Mouse (Mus musculus) MEL-GATA-1-ER (cell line): ENCODE measurements around the gene Rin2.
A peak's percentile ranks its signal among the peaks of the same experiment; 100 is the strongest.
"Not testable (repeated sequence)": the region's sequence is repeated elsewhere in the genome, so short reads cannot be mapped to it uniquely, and the experiment has no call there.

ENCODE experiments used
- DNase-seq: peaks from one replicate; pipeline ENCODE4 v3.0.0-alpha.2; 2012; ENCODE audit warnings: low read depth; ENCODE audit errors: extremely low read depth

Gene Rin2

DNA sequence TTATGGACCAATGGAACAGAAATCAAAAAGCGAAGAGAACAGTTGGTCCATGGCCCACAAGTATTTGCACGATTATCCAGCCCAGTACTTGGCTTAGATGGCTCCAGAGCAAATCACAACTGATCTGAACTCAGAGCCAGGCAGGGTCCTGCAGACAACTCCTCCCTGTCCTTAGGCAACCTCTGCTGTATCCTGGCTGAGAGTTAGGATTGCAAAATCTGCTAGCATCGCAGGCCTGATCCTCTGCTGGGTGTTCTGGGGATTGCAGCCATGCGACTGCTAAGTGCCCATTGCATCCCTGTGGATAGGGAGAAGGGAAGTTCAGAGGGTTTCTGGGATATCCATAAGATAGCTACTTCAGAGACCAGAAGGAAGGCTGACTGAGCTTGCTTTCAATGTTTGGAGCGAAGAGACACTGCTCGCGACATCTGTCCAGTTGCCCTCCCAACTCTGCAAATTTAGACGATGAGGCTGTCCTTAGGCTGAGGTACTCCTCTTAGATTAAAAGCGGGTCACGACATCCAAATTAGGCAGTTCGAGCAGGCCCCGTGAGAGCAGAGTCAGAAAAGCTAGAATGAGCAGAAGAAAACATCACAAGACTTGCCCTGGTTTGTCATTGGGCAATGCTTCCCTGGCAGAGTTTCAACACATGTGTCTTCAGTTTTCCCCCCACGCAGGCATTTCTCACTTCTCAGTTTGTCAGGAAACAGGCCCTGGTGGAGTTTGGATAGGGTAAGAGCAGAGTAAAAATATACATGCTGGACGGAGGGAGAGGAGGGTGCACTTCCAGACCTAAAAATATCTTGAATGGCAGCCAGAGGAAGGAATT lies 213.1 kb downstream of the Rin2 start:
- DNase-seq, result no peak

DNA sequence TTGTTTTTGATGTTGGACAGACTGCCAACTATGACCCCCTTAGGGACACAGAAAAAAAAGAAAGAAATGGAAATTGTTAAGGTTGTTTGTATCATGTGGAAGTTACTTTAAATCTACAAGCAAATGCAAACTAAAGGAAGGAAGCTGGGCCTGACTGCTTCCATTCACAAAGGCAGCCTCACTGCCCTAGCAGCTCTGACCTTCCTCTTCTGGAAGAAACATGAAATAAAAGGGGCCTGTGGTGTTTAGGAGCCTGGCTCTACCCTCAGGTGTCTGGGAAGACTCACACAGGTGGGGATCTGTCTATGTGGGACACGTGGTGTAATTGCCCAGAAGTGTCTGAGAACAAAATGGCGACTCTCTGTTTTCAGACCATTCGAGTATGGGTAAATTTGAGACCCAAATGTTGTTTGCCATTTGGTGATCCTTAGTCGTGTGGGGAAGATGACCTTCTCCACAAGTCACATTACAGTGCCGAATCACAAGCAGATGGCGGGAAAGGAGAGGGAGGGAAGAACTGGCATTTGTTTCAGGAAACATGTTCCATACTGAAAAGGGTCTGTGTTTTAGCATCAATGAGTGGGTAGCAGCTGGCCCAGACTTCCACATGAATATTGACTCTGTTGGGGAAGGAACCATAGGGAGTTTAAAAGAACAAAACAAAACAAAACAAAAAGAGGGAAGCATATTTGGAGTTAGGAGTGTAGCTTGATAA lies 213.9 kb downstream of the Rin2 start:
- DNase-seq, result no peak

DNA sequence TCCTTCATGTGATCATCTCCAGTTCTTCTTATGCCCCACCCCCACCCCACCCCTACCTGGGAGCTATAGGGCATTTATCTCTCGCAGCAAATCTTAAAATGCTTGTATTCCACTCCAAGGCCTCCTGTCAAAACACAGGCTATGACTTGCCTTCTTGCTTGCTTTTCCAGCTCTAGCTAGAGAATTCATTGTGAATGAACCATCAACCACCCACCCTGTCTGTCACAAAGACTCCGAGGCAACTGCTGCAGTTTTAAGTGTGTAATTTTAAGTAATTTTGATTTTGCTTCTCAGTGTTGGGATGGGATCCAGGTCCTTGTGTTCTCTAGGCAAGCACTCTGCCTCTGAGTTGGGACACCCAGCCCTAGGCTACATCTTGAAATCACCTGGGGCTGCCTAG lies 215.6 kb downstream of the Rin2 start:
- DNase-seq, result no peak

DNA sequence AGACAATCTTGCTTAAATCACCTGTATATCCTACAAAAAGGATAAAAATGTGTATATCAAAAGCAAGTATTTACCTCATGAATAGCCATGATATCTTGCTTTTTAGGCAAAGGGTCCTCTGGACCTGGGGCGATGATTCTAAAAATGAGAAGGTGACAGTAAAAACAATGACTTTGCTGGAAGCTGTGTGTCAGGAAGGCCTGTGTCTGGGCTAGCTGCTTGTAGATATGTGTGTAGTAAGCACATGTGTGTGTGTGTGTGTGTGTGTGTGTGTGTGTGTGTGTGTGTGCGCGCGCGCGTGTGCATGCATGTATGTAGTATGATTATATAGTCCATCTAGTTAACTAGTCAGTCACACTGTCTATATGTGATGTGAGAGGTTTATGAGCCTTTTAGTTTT lies 218.7 kb downstream of the Rin2 start:
- DNase-seq, result no peak

DNA sequence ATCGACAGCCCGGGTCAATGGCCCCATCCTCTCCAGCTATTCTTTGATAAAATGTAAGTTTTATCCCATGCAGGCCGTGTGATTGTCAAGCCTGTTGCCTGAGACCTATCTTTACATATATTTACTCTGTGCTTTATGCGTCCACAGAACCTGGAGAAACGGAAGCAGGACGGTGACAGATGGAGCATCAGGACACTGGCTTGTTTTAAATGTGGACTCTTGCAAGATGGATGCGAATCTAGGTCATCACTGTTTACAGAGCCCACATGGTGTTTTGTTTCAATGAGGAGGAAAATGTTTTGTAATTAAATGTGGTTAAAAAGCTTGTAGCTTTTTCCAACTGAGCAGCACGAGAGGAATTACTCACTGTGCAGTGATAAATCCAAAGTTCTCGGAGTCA lies 223.1 kb downstream of the Rin2 start:
- no peak for DNase-seq

DNA sequence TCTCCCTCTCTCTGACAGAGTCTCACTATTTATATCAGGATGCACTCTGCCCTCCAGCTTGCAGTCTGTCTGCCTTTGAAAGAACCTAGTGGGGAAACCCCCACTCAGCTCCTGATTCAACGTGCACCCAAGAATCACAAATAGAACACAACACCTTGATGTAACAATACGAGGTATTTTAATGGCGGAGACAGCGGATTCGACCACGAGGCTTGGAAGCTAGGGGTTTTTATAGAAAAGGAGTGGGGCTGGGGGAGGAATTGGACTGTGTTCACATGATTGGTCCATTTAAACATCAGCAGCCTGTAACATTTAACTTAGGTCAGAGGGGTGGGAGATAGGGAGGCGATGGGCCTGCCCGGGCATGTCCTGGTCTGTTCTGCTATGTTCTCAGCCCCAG lies 225.3 kb downstream of the Rin2 start:
- not testable (repeated sequence) for DNase-seq

DNA sequence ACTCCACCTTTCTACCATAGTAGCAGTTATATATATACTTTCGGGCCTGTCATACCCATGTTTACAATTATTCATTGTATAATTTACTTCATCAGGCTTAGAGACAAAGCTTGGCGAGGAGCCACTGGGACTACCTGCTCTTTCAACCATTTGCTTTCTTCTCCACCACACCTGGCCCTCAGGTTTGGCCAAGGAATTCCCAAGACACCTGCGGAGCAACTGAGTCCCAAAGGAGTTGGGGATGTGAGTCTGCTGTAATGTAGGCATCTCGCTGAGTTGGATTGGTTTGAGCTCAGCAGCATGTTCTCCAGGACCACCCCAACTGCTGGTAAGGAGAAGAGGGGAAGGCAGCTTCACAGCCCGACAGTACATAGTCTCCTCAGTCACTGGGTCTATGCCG lies 226.8 kb downstream of the Rin2 start, which contains the start of gene Naa20:
Gene Naa20, plus strand, starts transcription at position 239 of the 400 bp plus-strand sequence.
- no peak for DNase-seq

DNA sequence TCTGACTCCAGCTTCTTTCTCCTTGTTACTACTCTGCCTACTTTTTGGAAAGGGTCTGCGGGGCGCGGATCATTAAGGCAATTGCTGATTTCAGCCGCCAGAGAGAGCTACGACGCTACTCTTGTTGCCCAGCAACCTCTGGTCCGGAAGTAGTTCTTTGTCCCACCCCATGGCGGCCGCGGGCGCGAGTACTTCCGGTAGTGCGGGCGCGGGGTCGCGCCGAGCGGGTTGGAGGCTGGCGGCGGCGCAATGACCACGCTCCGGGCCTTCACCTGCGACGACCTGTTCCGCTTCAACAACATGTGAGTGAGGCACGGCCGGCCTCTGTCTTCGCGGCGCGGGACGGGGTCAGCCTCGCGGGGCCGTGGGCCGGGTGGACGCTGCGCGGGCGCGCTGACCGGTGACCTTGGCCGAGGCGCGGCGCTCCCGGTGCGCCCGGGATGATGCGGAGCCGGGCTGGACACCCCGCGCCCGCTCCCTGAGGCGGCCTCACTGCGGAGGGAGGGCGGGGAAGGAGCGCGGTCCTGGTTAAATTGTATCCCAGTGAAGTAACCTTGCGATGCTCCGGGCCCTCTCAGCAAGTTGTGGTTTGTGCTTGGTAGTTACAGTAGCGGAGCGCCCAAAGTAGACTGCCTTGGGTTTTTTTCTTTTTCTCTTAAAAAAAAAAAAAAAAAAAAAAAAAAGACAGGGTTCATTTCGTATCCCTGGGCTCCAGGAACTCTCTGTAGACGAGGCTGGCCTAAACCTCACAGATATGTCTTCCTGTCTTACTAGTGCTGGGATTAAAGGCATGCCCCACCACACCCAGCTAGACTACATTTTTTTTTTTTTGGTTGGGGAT lies 228.3 kb downstream of the Rin2 start:
- DNase-seq, result peak; percentile 60

DNA sequence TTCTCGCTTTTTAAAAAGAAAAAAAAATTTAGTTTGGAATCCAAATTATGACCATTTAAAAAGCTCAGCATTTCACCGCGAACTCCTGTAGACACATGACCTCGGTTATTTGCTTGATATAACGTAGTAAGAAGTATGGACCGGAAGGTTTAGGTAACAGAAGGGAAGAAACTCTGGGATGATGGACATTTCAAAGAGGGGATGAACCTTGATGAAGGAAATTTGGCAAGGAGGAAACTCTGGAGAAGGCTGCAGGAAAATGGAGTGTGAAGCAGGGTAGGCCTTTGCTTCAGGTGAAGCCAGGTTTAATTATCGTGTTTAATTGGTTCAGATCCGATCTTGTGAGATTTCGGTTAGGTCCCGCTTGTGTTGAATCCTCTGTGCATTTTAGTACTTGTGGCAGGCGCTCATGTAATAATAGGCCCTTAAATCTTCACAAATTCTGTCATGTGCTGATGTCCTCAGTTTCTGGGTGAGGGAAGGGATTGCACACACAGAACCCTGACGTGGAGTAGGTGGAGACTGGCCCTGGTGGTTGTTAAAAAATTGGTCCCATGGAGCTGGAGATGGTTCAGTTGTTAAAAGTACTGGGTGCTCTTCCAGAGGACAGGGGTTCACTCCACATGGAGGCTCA lies 229.1 kb downstream of the Rin2 start:
- no peak for DNase-seq

DNA sequence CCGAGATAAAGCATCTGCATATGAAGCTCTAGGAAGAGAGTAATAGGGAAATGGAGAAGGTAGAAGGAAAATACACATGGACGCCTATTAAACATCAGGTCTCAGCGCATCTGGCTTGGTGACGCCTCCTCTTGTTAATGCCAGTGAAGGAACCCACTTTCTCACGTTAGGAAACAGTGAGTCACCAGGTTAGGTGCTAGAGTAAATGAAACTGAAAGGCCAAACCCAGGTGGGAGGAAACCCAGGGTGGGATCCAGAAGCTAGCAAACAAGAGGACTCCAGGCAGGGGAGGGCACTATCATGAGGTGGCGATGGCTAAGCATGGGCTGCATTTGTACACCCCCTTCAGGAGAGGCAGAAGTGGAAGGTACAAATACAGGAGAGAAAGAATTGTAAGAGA lies 230.1 kb downstream of the Rin2 start:
- no peak for DNase-seq

DNA sequence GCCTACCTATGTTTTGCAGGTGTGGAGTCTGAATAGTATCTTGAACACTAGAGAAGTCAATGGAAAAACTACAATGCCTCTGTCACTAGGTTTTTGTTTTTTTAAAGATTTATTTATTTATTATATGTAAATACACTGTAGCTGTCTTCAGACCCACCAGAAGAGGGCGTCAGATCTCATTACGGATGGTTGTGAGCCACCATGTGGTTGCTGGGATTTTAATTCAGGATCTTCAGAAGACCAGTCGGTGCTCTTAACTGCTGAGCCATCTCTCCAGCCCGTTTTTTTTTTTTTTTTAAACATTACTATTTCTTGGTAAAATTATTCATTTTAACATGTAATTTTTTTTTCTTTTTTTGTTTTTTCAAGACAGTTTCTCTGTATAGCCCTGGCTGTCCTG lies 230.9 kb downstream of the Rin2 start:
- not testable (repeated sequence) for DNase-seq

DNA sequence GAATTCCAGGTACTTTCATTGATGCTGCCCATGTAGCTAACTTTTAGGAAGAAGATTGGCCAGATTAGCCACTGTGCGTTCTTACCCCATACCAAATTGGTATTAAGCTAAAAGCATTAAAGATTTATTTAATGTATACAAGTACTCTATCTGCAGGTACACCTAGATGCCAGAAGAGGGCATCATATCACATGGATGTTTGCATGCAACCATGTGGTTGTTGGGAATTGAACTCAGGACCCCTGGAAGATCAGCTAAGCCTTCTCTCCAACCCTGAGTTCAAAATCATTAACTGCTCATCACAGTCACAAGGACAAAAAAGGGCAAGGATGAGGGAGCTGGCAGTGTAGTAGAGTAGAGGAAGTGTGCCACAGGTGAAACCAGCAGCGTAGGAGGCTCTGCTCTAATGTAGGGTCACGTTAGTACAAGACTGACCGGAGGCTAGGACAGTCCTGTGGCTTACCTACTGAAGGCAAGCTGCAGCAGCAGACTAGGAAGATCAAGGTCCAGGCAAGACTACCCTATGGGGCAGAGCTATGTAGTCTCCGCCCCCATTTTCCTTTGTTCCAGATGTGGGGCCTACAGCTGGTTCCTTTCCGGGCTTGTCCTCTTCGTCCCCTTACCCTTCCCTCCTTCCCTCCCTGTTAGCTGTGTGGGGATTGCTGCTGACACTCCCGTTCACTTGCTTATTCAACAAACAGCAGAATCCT lies 246.1 kb downstream of the Rin2 start:
- DNase-seq, result no peak

DNA sequence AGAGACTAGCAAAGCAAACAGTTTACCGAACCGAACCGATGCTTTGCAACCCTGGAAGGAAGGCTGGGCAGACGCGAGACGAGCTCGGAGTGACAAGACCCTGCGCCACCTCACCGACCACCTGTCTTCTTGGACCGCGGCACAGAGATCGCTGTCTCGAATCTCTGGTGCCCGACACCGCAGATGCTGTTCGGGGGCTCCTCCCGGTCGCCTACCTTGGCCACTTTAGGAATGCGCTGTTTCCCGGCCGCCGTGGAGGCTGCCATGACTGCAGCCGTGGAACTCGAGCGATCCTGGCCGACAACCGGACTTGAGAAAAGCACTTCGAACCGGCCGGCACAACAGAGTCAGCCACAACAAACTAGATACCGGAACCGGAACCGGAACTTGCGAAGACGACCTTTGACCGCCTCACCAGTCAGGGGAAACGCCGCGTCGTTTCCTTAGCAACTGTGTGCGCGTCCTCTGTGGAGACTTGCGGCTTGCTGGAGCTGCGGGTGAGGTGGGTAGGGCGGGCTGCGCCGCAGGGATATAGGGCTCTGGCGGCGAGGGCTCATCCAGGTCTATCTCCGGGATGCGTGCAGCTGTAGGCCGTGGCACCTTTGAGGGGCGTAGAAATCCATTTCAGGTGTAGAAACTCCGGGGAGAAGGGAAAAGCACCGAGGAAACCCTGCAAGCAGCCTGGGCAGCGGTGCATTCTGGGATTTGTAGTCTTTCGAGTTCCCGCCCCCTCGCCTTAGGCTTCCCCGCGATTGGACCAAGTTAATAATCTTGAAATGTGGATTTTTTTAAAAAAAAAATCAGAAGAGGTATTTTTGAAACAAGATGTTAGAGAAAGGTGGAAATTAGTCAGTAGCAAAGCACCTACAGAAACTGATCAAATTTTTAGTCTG lies 259.6 kb downstream of the Rin2 start, which contains the start of the genes Cfap61 and Crnkl1:
Gene Cfap61, plus strand, starts transcription at position 446 of the 893 bp plus-strand sequence.
Gene Crnkl1, minus strand, starts transcription at position 676 of the 893 bp plus-strand sequence.
- DNase-seq, result peak; percentile 83

DNA sequence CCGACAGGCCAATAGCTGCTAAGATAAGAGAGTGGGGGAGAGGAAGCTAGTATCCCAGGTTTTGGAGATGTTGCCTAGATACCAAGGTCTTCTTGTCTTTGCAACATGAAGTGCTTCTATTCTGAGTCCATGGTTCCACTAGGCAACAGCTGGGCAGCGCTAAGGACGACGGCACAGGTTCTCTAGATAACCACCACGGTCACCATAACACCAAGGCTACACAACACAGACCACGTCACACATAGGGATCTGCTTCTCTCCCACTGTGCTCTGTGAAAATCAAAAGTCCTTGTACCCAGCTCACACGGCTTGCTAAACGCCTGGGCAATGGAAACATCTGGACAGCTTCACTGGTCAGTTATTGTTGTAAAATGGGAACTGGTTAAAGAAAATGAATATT lies 262.0 kb downstream of the Rin2 start:
- DNase-seq, result no peak
